Mouse (Mus musculus) forebrain, embryonic 14.5 days (tissue): ENCODE results near the gene P3h1. TPM values are rescaled to one million over a fixed set of nuclear protein-coding genes. Genes with fewer than 3 reads are reported as not detected.

Source experiments
- ATAC-seq: fragments of 200-750 bp; cut with Nextera tagmentation; 2 replicates; pipeline ENCODE4 v1.8.0; 2017; ENCODE audit warnings: mild to moderate bottlenecking, moderate library complexity
- DNase-seq: peaks from one replicate; pipeline ENCODE4 v3.0.0-alpha.2; 2015; ENCODE audit warnings: low spot score
- H3K27ac ChIP-seq: fragments of 300-500 bp; sonication (generic); 2 replicates; pipeline ENCODE4 v1.5.1; 2014; ENCODE audit warnings: low read depth, mild to moderate bottlenecking, control low read depth, low read length, moderate library complexity
- H3K27me3 ChIP-seq: fragments of 300-500 bp; sonication (generic); replicated peaks from 2 replicates; pipeline ENCODE4 v1.6.1; 2014; ENCODE audit warnings: low read length, control low read depth, mixed read lengths; ENCODE audit not compliant: control insufficient read depth, insufficient read depth
- H3K36me3 ChIP-seq: fragments of 300-500 bp; sonication (generic); 2 replicates; pipeline ENCODE4 v1.6.1; 2014; ENCODE audit warnings: low read length, control low read depth; ENCODE audit not compliant: control insufficient read depth, insufficient read depth
- H3K4me1 ChIP-seq: fragments of 300-500 bp; sonication (generic); 2 replicates; pipeline ENCODE4 v1.6.1; 2014; ENCODE audit warnings: antibody characterized with exemption, low read length, control low read depth; ENCODE audit not compliant: control insufficient read depth, insufficient read depth
- H3K4me2 ChIP-seq: fragments of 300-500 bp; sonication (generic); 2 replicates; pipeline ENCODE4 v1.6.1; 2014; ENCODE audit warnings: mild to moderate bottlenecking, control low read depth, low read length
- H3K4me3 ChIP-seq: fragments of 300-500 bp; sonication (generic); 2 replicates; pipeline ENCODE4 v1.5.1; 2014; ENCODE audit warnings: low read depth, low read length, control low read depth
- H3K9ac ChIP-seq: fragments of 300-500 bp; sonication (generic); 2 replicates; pipeline ENCODE4 v1.6.1; 2014; ENCODE audit warnings: mild to moderate bottlenecking, low read length, control low read depth, moderate library complexity
- H3K9me3 ChIP-seq: fragments of 300-500 bp; sonication (generic); replicated peaks from 2 replicates; pipeline ENCODE4 v1.6.1; 2016; ENCODE audit warnings: low read length, control low read depth, mixed read lengths; ENCODE audit not compliant: control insufficient read depth
- WGBS: fragments of 180-500 bp; shearing (Covaris S2); extraction: QIAGEN DNeasy Blood & Tissue Kit; methylation state at CpG from one replicate; pipeline ENCODE4 v1.1.7; 2014; 5-methylcytosine and 5-hydroxymethylcytosine counted together
- polyA plus RNA-seq: library from polyadenylated mRNA; unstranded; fragments of >200 nt; fragmentation: Nextera tagmentation; extraction: Ambion mirVana; gene quantifications from 2 replicates; pipeline ENCODE4 v1.2.1, GENCODE M21; 2014

P3h1 gene
- polyA plus RNA-seq, 1 experiment from 2014 or later: 8.0 TPM

DNA sequence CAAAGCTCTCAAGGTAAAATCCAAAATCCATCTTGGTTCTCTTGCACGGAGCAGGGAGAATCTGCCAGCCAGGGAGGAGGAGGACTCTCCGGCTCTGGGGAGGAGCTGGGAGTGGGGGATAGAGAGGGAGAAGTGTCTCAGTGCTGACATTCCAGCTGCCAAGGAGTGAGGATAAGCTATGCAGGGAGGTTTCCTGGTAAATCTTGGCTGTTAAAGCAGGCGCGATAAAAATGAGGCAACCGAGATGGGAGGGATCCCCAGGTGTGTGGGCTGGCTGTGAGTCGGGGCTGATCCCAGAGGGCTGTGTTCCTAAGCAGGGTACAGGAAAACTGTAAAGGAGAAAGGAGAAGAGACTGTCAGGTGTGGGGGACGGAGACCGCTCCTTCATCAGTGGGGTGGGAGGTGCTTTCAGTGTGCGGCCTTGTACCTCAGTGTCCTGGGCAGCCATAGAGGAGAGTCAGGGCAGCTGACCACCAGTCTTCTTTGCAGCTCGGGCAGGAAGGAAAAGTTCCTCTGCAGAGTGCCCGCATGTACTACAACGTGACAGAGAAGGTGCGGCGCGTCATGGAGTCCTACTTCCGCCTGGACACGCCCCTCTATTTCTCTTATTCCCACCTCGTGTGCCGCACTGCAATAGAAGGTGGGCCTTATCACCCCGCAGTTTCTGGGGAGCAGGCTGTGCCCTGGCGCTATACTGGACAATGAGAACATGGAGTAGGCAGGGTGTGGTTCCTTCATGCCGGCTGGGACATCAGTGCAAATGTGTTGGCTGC is 11.9 kb downstream of the P3h1 start:
- Histone ChIP-seq H3K9ac (no peak overlapping the region), H3K27me3 (no peaks in the 10 kb centered on the region), H3K4me2 (no peak overlapping the region), H3K27ac (0 out of 2 replicates have a peak overlapping the region, but pooled peaks have one; percentile 60), H3K4me3 (no peak overlapping the region), H3K36me3 (peaks cover 41% of the 10 kb centered on the region), H3K4me1 (no peaks in the 10 kb centered on the region), H3K9me3 (no peaks in the 10 kb centered on the region)
- ATAC-seq (no peak), DNase-seq (no peak)
- WGBS: 84% methylated on average over 22 of the region's 22 CpGs

- Histone ChIP-seq H3K4me2 (no peak overlapping the region), H3K36me3 (peaks cover 41% of the 10 kb centered on the region), H3K4me3 (no peak overlapping the region), H3K27ac (peak overlapping the region; percentile 60; the same call in 1 of the 2 replicates), H3K9ac (no peak overlapping the region), H3K27me3 (no peaks in the 10 kb centered on the region), H3K4me1 (no peaks in the 10 kb centered on the region), H3K9me3 (no peaks in the 10 kb centered on the region)
- 49% methylated on average over 7 of the region's 7 CpGs for WGBS
- ATAC-seq (peak; percentile 25; the same call in 1 of the 2 replicates), DNase-seq (peak; percentile 63)
These were observed 12.8 kb downstream of the P3h1 start for GRCm38 (mm10) chr4:119245556-119245955.

GRCm38 (mm10) chr4:119245961-119246360 is 13.2 kb downstream of the P3h1 start:
- Histone ChIP-seq H3K9ac (no peak overlapping the region), H3K27me3 (no peaks in the 10 kb centered on the region), H3K9me3 (no peaks in the 10 kb centered on the region), H3K4me1 (no peaks in the 10 kb centered on the region), H3K27ac (no peak overlapping the region), H3K4me3 (no peak overlapping the region), H3K4me2 (no peak overlapping the region), H3K36me3 (peaks cover 40% of the 10 kb centered on the region)
- 80% methylated on average over 9 of the region's 9 CpGs for WGBS
- peak; percentile 8 for DNase-seq
- no peak for ATAC-seq

GRCm38 (mm10) chr4:119246688-119247225 is 14.0 kb downstream of the P3h1 start:
- Histone ChIP-seq H3K27me3 (no peaks in the 10 kb centered on the region), H3K36me3 (peaks cover 33% of the 10 kb centered on the region), H3K9ac (no peak overlapping the region), H3K4me3 (no peak overlapping the region), H3K9me3 (no peaks in the 10 kb centered on the region), H3K4me2 (no peak overlapping the region), H3K4me1 (no peaks in the 10 kb centered on the region), H3K27ac (no peak overlapping the region)
- ATAC-seq (no peak), DNase-seq (no peak)
- 75% methylated on average over 14 of the region's 14 CpGs for WGBS

GRCm38 (mm10) chr4:119247462-119248235 is 14.9 kb downstream of the P3h1 start:
- H3K4me2 ChIP-seq: no peak overlapping the region
- H3K36me3 ChIP-seq: peaks cover 24% of the 10 kb centered on the region
- peak; percentile 82 for ATAC-seq
- peak overlapping the region; percentile 52; the same call in 1 of the 2 replicates for H3K27ac ChIP-seq
- H3K9ac ChIP-seq: no peak overlapping the region
- DNase-seq: peak; percentile 80
- H3K4me3 ChIP-seq: no peak overlapping the region
- no peaks in the 10 kb centered on the region for H3K4me1 ChIP-seq
- no peaks in the 10 kb centered on the region for H3K27me3 ChIP-seq
- no peaks in the 10 kb centered on the region for H3K9me3 ChIP-seq
- 25% methylated on average over 13 of the region's 13 CpGs for WGBS

- H3K4me2 ChIP-seq: no peak overlapping the region
- no peaks in the 10 kb centered on the region for H3K4me1 ChIP-seq
- no peak overlapping the region for H3K9ac ChIP-seq
- whole genome bisulfite sequencing: 81% methylated on average over 11 of the region's 11 CpGs
- no peaks in the 10 kb centered on the region for H3K27me3 ChIP-seq
- no peak for DNase-seq
- H3K9me3 ChIP-seq: no peaks in the 10 kb centered on the region
- no peak overlapping the region for H3K27ac ChIP-seq
- no peak overlapping the region for H3K4me3 ChIP-seq
- H3K36me3 ChIP-seq: peaks cover 19% of the 10 kb centered on the region
- ATAC-seq: no peak
These were observed 15.8 kb downstream of the P3h1 start for GRCm38 (mm10) chr4:119248407-119248965.

DNA sequence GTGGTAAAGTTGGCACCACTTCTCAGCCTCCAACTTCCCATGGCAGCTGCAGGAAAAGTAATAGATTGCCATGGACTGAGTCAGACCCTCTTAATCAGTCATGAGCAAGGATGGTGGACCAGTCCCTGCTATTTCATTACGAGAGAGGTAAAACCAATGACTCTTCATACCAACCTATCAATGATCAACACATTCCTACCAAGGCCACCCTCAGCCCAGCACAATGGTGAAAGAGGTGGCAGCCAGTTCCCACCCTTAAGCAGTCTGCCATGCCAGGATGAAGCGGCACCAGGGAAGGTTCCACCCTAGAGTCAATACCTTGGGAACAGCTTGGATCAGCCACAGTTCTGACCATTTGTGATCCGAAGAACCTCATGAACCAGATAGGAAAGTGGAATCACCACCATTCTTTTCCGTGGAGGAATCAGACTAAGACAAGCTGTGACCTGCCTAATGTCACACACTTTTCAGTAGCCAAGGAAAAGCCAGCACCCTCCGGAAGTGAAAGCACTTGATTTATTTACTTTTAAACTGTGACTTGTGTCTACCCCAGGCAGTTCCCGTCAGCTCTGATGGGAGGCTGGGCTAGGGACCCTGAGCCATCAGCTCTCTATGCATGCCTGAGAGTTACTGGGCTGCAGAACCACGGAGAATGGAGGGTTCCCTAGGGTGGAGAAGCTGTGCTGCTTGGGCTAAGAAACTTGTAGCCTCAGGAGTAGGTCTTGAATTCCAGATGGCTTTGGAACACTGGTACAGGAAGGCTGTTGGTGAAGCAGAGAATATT is 19.5 kb downstream of the P3h1 start:
- Histone ChIP-seq H3K27ac (no peak overlapping the region), H3K4me2 (no peak overlapping the region), H3K4me3 (no peak overlapping the region), H3K9ac (no peak overlapping the region), H3K9me3 (no peaks in the 10 kb centered on the region), H3K36me3 (peaks cover 7% of the 10 kb centered on the region), H3K27me3 (no peaks in the 10 kb centered on the region), H3K4me1 (peaks cover 8% of the 10 kb centered on the region)
- DNase-seq: no peak
- no peak for ATAC-seq
- 79% methylated on average over 7 of the region's 7 CpGs for WGBS

- Histone ChIP-seq H3K27me3 (no peaks in the 10 kb centered on the region), H3K9ac (no peak overlapping the region), H3K9me3 (no peaks in the 10 kb centered on the region), H3K4me1 (peaks cover 8% of the 10 kb centered on the region), H3K36me3 (no peaks in the 10 kb centered on the region), H3K4me2 (no peak overlapping the region), H3K27ac (peak overlapping the region; percentile 27), H3K4me3 (no peak overlapping the region)
- DNase-seq: peak; percentile 85
- WGBS: 5% methylated on average over 9 of the region's 9 CpGs
- ATAC-seq: peak; percentile 82
These were observed 21.4 kb downstream of the P3h1 start for GRCm38 (mm10) chr4:119254012-119254618.
